Mouse (Mus musculus) left cerebral cortex, adult 6 months (tissue): ENCODE data around the gene Spata16. TPM values are rescaled to one million over a fixed set of nuclear protein-coding genes. Genes with fewer than 3 reads are reported as not detected.

ENCODE experiments used
- long read RNA-seq, 2 experiments: library from polyadenylated mRNA; unstranded; transcript quantifications; one replicate each; pipeline ENCODE4 v2.0.0; 2019 to 2020
- polyA plus RNA-seq: library from polyadenylated mRNA; unstranded; fragments of <200 nt; fragmentation: Nextera tagmentation; gene quantifications from 2 replicates; pipeline ENCODE4 v1.2.3, GENCODE M21; 2021

The Spata16 gene
- 0.10 TPM in 1 of 2 replicates, not detected in the other for polyA plus RNA-seq
- long read RNA-seq, experiment 1: 0 reads
- long read RNA-seq, experiment 2, partial matches to known transcripts: 0 of 1 reads
- long read RNA-seq, experiment 2, other reads (novel, unspliced or antisense): 1 of 1 reads

DNA sequence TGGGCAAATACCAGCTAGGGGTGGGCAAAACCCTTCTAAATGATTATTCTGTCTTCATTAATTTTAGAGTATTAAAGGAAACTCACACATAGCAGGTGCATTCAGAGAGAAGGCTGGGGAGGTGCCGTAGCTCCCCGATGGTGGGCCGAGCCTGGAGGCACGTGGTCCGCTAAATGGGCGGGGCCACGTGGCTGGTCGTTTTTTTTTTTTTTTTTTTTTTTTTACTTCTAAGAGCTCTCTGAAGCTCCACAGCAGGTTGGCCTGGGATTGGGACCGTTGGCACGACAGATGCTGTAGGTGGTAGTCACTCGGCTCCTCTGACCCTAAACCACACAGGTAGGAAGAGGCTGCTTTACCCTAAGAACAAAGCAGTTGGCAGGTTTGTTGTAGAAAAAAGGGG is at the start of gene Spata16:
Gene Spata16 (plus strand): TSS at position 219 of the 400 bp plus-strand sequence.

